ENCODE assay signal across 9 mouse cellular contexts in genomic region chr7:70330207-70330562, GRCm38 (mm10). TPM values are rescaled to one million over a fixed set of nuclear protein-coding genes. Genes with fewer than 3 reads are reported as not detected.
DNase-seq lines count a peak whose midpoint lies in the region; ATAC-seq lines count a peak whose summit lies in the region.
"Had no signal": no experiment of that assay in that cellular context is flagged by ENCODE, and none has a peak within 500 bp of the region (broad histone marks: within the 10 kb centered on the region; RNA-seq: fewer than 3 reads in every experiment).

No protein-coding gene starts in this region.

- H3K27me3 ChIP-seq in kidney, embryonic 15.5 days, result peaks cover 61% of the 10 kb centered on the region
- H3K27me3 ChIP-seq in hindbrain, embryonic 11.5 days (ENCODE audit: control insufficient read depth, insufficient read depth, low read length), result peaks cover 66% of the 10 kb centered on the region

- no peak for DNase-seq in kidney, postnatal 25 days
- DNase-seq in embryo, embryonic 11 days, result peak; percentile 45
- peak; percentile 62 for DNase-seq in hindbrain, embryonic 11.5 days (ENCODE audit: low spot score)
- DNase-seq in neural tube, embryonic 10.5 days (ENCODE audit: extremely low spot score, low spot score), result peak; percentile 53
- DNase-seq in gastrocnemius, adult 18-20 months (ENCODE audit: low spot score), result no peak
- no peak for DNase-seq in c-Kit-positive CD71-positive TER-119-positive erythroid progenitor cells, embryonic 14.5 days (ENCODE audit: low spot score)

- no peaks in the 10 kb centered on the region for H3K36me3 ChIP-seq in kidney, embryonic 15.5 days
- H3K36me3 ChIP-seq in hindbrain, embryonic 11.5 days (ENCODE audit: control insufficient read depth, insufficient read depth, low read length), result no peaks in the 10 kb centered on the region

- H3K4me1 ChIP-seq in kidney, embryonic 15.5 days, result peaks cover 74% of the 10 kb centered on the region
- peaks cover 25% of the 10 kb centered on the region for H3K4me1 ChIP-seq in hindbrain, embryonic 11.5 days (replicated peaks; ENCODE audit: control insufficient read depth, insufficient read depth, low read length)

- 0 out of 2 replicates have a peak overlapping the region, but pooled peaks have one; percentile 2 for H3K4me3 ChIP-seq in kidney, embryonic 15.5 days (replicated peaks)
- H3K4me3 ChIP-seq in hindbrain, embryonic 11.5 days (ENCODE audit: low read depth, low read length), result peak overlapping the region; percentile 12; the same call in 1 of the 2 replicates

- no peak overlapping the region for H3K9ac ChIP-seq in kidney, embryonic 15.5 days
- H3K9ac ChIP-seq in hindbrain, embryonic 11.5 days (ENCODE audit: low read depth, low read length), result peak overlapping the region; percentile 50

- ATAC-seq in kidney, embryonic 15.5 days (replicated peaks; ENCODE audit: low FRiP score), result no peak
- no peak for ATAC-seq in hindbrain, embryonic 11.5 days (ENCODE audit: low FRiP score)
- no peak for ATAC-seq in erythroid progenitor cell, adult 5-6 weeks (replicated peaks; ENCODE audit: low FRiP score, poor library complexity, severe bottlenecking)

- no peak overlapping the region for H3K27ac ChIP-seq in kidney, embryonic 15.5 days
- peak overlapping the region; percentile 42 for H3K27ac ChIP-seq in hindbrain, embryonic 11.5 days (ENCODE audit: low read depth, low read length)

- no peaks in the 10 kb centered on the region for H3K9me3 ChIP-seq in kidney, embryonic 15.5 days (replicated peaks)
- no peaks in the 10 kb centered on the region for H3K9me3 ChIP-seq in hindbrain, embryonic 11.5 days (ENCODE audit: control insufficient read depth, low read length)

- 23% methylated on average over 12 of the region's 12 CpGs for WGBS in kidney, embryonic 15.5 days
- WGBS in hindbrain, embryonic 11.5 days, result 3% methylated on average over 12 of the region's 12 CpGs

- peak overlapping the region; percentile 83 for H3K4me2 ChIP-seq in kidney, embryonic 15.5 days
- peak overlapping the region; percentile 32 for H3K4me2 ChIP-seq in hindbrain, embryonic 11.5 days (replicated peaks; ENCODE audit: low read depth, low read length)

RNA-seq across cellular contexts. Expression of gene Nr2f2, which starts 36.4 kb away (rescaled TPM):
- polyA plus RNA-seq in kidney, embryonic 15.5 days (2015; fragmentation: Nextera tagmentation; extraction: Ambion mirVana), result 230 and 240 TPM in 2 replicates
- 95.6 and 120 TPM in 2 replicates for polyA plus RNA-seq in hindbrain, embryonic 11.5 days (2014; fragmentation: Nextera tagmentation; extraction: Ambion mirVana)
- 10 to 100 TPM; 18.6 to 25.1 TPM for total RNA-seq in gastrocnemius, adult 18-20 months (2021)
- not detected in 2 replicates for total RNA-seq in erythroid progenitor cell, adult 5-6 weeks (2015; ENCODE audit: low replicate concordance)
- not detected in 2 replicates for total RNA-seq in erythroid progenitor cell, adult 5-6 weeks (2017; ENCODE audit: low replicate concordance)
- total RNA-seq: hematopoietic stem cell, adult 5-6 weeks had no signal

Comparison
In these comparisons a context has a peak if more than half of its experiments do, and no peak if none do; other contexts are left out.
1. DNase-seq: peak in embryo, embryonic 11 days (single experiment), hindbrain, embryonic 11.5 days (single experiment) and neural tube, embryonic 10.5 days (single experiment); none in kidney, postnatal 25 days (0 of 2), gastrocnemius, adult 18-20 months (single experiment) and c-Kit-positive CD71-positive TER-119-positive erythroid progenitor cells, embryonic 14.5 days (single experiment).
2. RNA of gene Nr2f2, which starts 36.4 kb away (total RNA-seq): 18.6 to 25.1 TPM in gastrocnemius, adult 18-20 months; not detected in erythroid progenitor cell, adult 5-6 weeks; every median in the first group is over 10 times any median in the second.